Mouse (Mus musculus): ENCODE data around the gene Gm7694. TPM values are rescaled to one million over a fixed set of nuclear protein-coding genes. Genes with fewer than 3 reads are reported as not detected.

The Gm7694 gene
- 2.7 and 3.7 TPM in 2 replicates for polyA plus RNA-seq (2015; fragmentation: Nextera tagmentation; extraction: Ambion mirVana)

- Histone ChIP-seq H3K36me3 (ENCODE audit: control insufficient read depth, insufficient read depth) (no peaks in the 10 kb centered on the region), H3K9me3 (ENCODE audit: control insufficient read depth, low read length) (no peaks in the 10 kb centered on the region), H3K4me2 (ENCODE audit: low read length) (no peak within 1 kb of the TSS), H3K9ac (replicated peaks; ENCODE audit: low read depth, low read length) (no peak within 1 kb of the TSS), H3K4me3 (replicated peaks; ENCODE audit: low read length) (no peak within 1 kb of the TSS), H3K27me3 (replicated peaks; ENCODE audit: control insufficient read depth, insufficient read depth, low read length) (no peaks in the 10 kb centered on the region), H3K4me1 (replicated peaks; ENCODE audit: control insufficient read depth, insufficient read depth, low read length) (no peaks in the 10 kb centered on the region), H3K27ac (ENCODE audit: low read length) (no peak within 1 kb of the TSS)
- no peak for ATAC-seq
- WGBS, result 96% methylated on average over 4 of the region's 4 CpGs
Observed at GRCm38 (mm10) chr1:170306232-170306631, at the start of gene Gm7694. Gene Gm7694, minus strand, starts transcription at chr1:170306332.

GRCm38 (mm10) chr1:170353335-170353734 is 47.2 kb upstream of the Gm7694 start:
- no peak overlapping the region for H3K9ac ChIP-seq (replicated peaks; ENCODE audit: low read depth, low read length)
- no peak overlapping the region for H3K4me3 ChIP-seq (replicated peaks; ENCODE audit: low read length)
- no peak for ATAC-seq
- H3K9me3 ChIP-seq (ENCODE audit: control insufficient read depth, low read length), result no peaks in the 10 kb centered on the region
- no peaks in the 10 kb centered on the region for H3K36me3 ChIP-seq (ENCODE audit: control insufficient read depth, insufficient read depth)
- no peaks in the 10 kb centered on the region for H3K27me3 ChIP-seq (replicated peaks; ENCODE audit: control insufficient read depth, insufficient read depth, low read length)
- peaks cover 4% of the 10 kb centered on the region; the same call in 1 of the 2 replicates for H3K4me1 ChIP-seq (replicated peaks; ENCODE audit: control insufficient read depth, insufficient read depth, low read length)
- 81% methylated on average over 3 of the region's 3 CpGs for WGBS
- no peak overlapping the region for H3K27ac ChIP-seq (ENCODE audit: low read length)
- H3K4me2 ChIP-seq (ENCODE audit: low read length), result no peak overlapping the region

GRCm38 (mm10) chr1:170351080-170351479 is 44.9 kb upstream of the Gm7694 start:
- Histone ChIP-seq H3K4me2 (ENCODE audit: low read length) (no peak overlapping the region), H3K27me3 (replicated peaks; ENCODE audit: control insufficient read depth, insufficient read depth, low read length) (no peaks in the 10 kb centered on the region), H3K4me3 (replicated peaks; ENCODE audit: low read length) (no peak overlapping the region), H3K4me1 (replicated peaks; ENCODE audit: control insufficient read depth, insufficient read depth, low read length) (no peaks in the 10 kb centered on the region; the same call in 1 of the 2 replicates), H3K36me3 (ENCODE audit: control insufficient read depth, insufficient read depth) (no peaks in the 10 kb centered on the region), H3K9ac (replicated peaks; ENCODE audit: low read depth, low read length) (no peak overlapping the region), H3K9me3 (ENCODE audit: control insufficient read depth, low read length) (no peaks in the 10 kb centered on the region), H3K27ac (ENCODE audit: low read length) (no peak overlapping the region)
- ATAC-seq, result no peak

GRCm38 (mm10) chr1:170346266-170346665 is 40.1 kb upstream of the Gm7694 start:
- H3K4me1 ChIP-seq (replicated peaks; ENCODE audit: control insufficient read depth, insufficient read depth, low read length), result 0 out of 2 replicates have a peak, but pooled peaks cover 3% of the 10 kb centered on the region
- H3K9ac ChIP-seq (replicated peaks; ENCODE audit: low read depth, low read length), result no peak overlapping the region
- no peak for ATAC-seq
- 67% methylated on average over 3 of the region's 3 CpGs for WGBS
- H3K27me3 ChIP-seq (replicated peaks; ENCODE audit: control insufficient read depth, insufficient read depth, low read length), result no peaks in the 10 kb centered on the region
- H3K4me2 ChIP-seq (ENCODE audit: low read length), result no peak overlapping the region
- H3K9me3 ChIP-seq (ENCODE audit: control insufficient read depth, low read length), result no peaks in the 10 kb centered on the region
- no peak overlapping the region for H3K4me3 ChIP-seq (replicated peaks; ENCODE audit: low read length)
- no peak overlapping the region for H3K27ac ChIP-seq (ENCODE audit: low read length)
- H3K36me3 ChIP-seq (ENCODE audit: control insufficient read depth, insufficient read depth), result no peaks in the 10 kb centered on the region

GRCm38 (mm10) chr1:170343906-170344305 is 37.8 kb upstream of the Gm7694 start:
- no peak for ATAC-seq
- H3K4me1 ChIP-seq (replicated peaks; ENCODE audit: control insufficient read depth, insufficient read depth, low read length), result 0 out of 2 replicates have a peak, but pooled peaks cover 3% of the 10 kb centered on the region
- no peak overlapping the region for H3K4me2 ChIP-seq (ENCODE audit: low read length)

GRCm38 (mm10) chr1:170343081-170343480 is 36.9 kb upstream of the Gm7694 start:
- Histone ChIP-seq H3K27ac (ENCODE audit: low read length) (no peak overlapping the region), H3K4me2 (ENCODE audit: low read length) (no peak overlapping the region), H3K27me3 (replicated peaks; ENCODE audit: control insufficient read depth, insufficient read depth, low read length) (no peaks in the 10 kb centered on the region), H3K4me3 (replicated peaks; ENCODE audit: low read length) (no peak overlapping the region), H3K36me3 (ENCODE audit: control insufficient read depth, insufficient read depth) (no peaks in the 10 kb centered on the region), H3K4me1 (replicated peaks; ENCODE audit: control insufficient read depth, insufficient read depth, low read length) (0 out of 2 replicates have a peak, but pooled peaks cover 3% of the 10 kb centered on the region), H3K9ac (replicated peaks; ENCODE audit: low read depth, low read length) (no peak overlapping the region), H3K9me3 (ENCODE audit: control insufficient read depth, low read length) (no peaks in the 10 kb centered on the region)
- 48% methylated on average over 8 of the region's 8 CpGs for whole genome bisulfite sequencing
- no peak for ATAC-seq

More at GRCm38 (mm10) chr1:170343906-170344305, 37.8 kb upstream of the Gm7694 start:
- Histone ChIP-seq H3K27ac (ENCODE audit: low read length) (no peak overlapping the region), H3K36me3 (ENCODE audit: control insufficient read depth, insufficient read depth) (no peaks in the 10 kb centered on the region), H3K9ac (replicated peaks; ENCODE audit: low read depth, low read length) (no peak overlapping the region), H3K27me3 (replicated peaks; ENCODE audit: control insufficient read depth, insufficient read depth, low read length) (no peaks in the 10 kb centered on the region), H3K4me3 (replicated peaks; ENCODE audit: low read length) (no peak overlapping the region), H3K9me3 (ENCODE audit: control insufficient read depth, low read length) (no peaks in the 10 kb centered on the region)
- WGBS, result 95% methylated on average over 4 of the region's 4 CpGs

GRCm38 (mm10) chr1:170339943-170340342 is 33.8 kb upstream of the Gm7694 start:
- ATAC-seq, result no peak
- Histone ChIP-seq H3K27ac (ENCODE audit: low read length) (no peak overlapping the region), H3K36me3 (ENCODE audit: control insufficient read depth, insufficient read depth) (no peaks in the 10 kb centered on the region), H3K4me1 (replicated peaks; ENCODE audit: control insufficient read depth, insufficient read depth, low read length) (0 out of 2 replicates have a peak, but pooled peaks cover 3% of the 10 kb centered on the region), H3K27me3 (replicated peaks; ENCODE audit: control insufficient read depth, insufficient read depth, low read length) (no peaks in the 10 kb centered on the region), H3K9me3 (ENCODE audit: control insufficient read depth, low read length) (no peaks in the 10 kb centered on the region), H3K9ac (replicated peaks; ENCODE audit: low read depth, low read length) (no peak overlapping the region), H3K4me3 (replicated peaks; ENCODE audit: low read length) (no peak overlapping the region), H3K4me2 (ENCODE audit: low read length) (no peak overlapping the region)
- WGBS, result 96% methylated on average over 3 of the region's 3 CpGs

- Histone ChIP-seq H3K27me3 (replicated peaks; ENCODE audit: control insufficient read depth, insufficient read depth, low read length) (no peaks in the 10 kb centered on the region), H3K9ac (replicated peaks; ENCODE audit: low read depth, low read length) (no peak overlapping the region), H3K4me3 (replicated peaks; ENCODE audit: low read length) (no peak overlapping the region), H3K27ac (ENCODE audit: low read length) (no peak overlapping the region), H3K36me3 (ENCODE audit: control insufficient read depth, insufficient read depth) (no peaks in the 10 kb centered on the region), H3K4me2 (ENCODE audit: low read length) (no peak overlapping the region), H3K9me3 (ENCODE audit: control insufficient read depth, low read length) (no peaks in the 10 kb centered on the region), H3K4me1 (replicated peaks; ENCODE audit: control insufficient read depth, insufficient read depth, low read length) (no peaks in the 10 kb centered on the region)
- no peak for ATAC-seq
- 64% methylated on average over 4 of the region's 4 CpGs for WGBS
Observed at GRCm38 (mm10) chr1:170332775-170333174, 26.6 kb upstream of the Gm7694 start.

- Histone ChIP-seq H3K4me3 (replicated peaks; ENCODE audit: low read length) (no peak overlapping the region), H3K27me3 (replicated peaks; ENCODE audit: control insufficient read depth, insufficient read depth, low read length) (no peaks in the 10 kb centered on the region), H3K9ac (replicated peaks; ENCODE audit: low read depth, low read length) (no peak overlapping the region), H3K4me2 (ENCODE audit: low read length) (no peak overlapping the region), H3K27ac (ENCODE audit: low read length) (no peak overlapping the region), H3K36me3 (ENCODE audit: control insufficient read depth, insufficient read depth) (no peaks in the 10 kb centered on the region), H3K4me1 (replicated peaks; ENCODE audit: control insufficient read depth, insufficient read depth, low read length) (no peaks in the 10 kb centered on the region), H3K9me3 (ENCODE audit: control insufficient read depth, low read length) (no peaks in the 10 kb centered on the region)
- WGBS, result 85% methylated on average over 6 of the region's 6 CpGs
- no peak for ATAC-seq
Observed at GRCm38 (mm10) chr1:170331926-170332325, 25.8 kb upstream of the Gm7694 start.

GRCm38 (mm10) chr1:170325277-170325676 is 19.1 kb upstream of the Gm7694 start:
- Histone ChIP-seq H3K4me2 (ENCODE audit: low read length) (no peak overlapping the region), H3K27ac (ENCODE audit: low read length) (no peak overlapping the region), H3K9ac (replicated peaks; ENCODE audit: low read depth, low read length) (no peak overlapping the region), H3K4me1 (replicated peaks; ENCODE audit: control insufficient read depth, insufficient read depth, low read length) (no peaks in the 10 kb centered on the region), H3K27me3 (replicated peaks; ENCODE audit: control insufficient read depth, insufficient read depth, low read length) (no peaks in the 10 kb centered on the region), H3K9me3 (ENCODE audit: control insufficient read depth, low read length) (no peaks in the 10 kb centered on the region), H3K4me3 (replicated peaks; ENCODE audit: low read length) (no peak overlapping the region), H3K36me3 (ENCODE audit: control insufficient read depth, insufficient read depth) (no peaks in the 10 kb centered on the region)
- WGBS, result 90% methylated on average over 4 of the region's 4 CpGs
- no peak for ATAC-seq
